Mouse (Mus musculus) MEL (cell line): ENCODE results near the gene Ywhab.

Source experiments
- CTCF ChIP-seq, 3 experiments: IDR thresholded peaks in 2 of 3; conservative IDR thresholded peaks in 1 of 3; 2 replicates each; pipeline ENCODE4 v1.5.1; 2011 to 2012; ENCODE audit warnings: low read length in 3 of 3, low read depth in 2 of 3, mild to moderate bottlenecking in 2 of 3, improper control_type of control experiment in 1 of 3, inconsistent platforms in 1 of 3, mixed read lengths in 1 of 3, moderate library complexity in 1 of 3; ENCODE audit not compliant: control insufficient read depth in 1 of 3, insufficient read depth in 1 of 3, poor library complexity in 1 of 3, severe bottlenecking in 1 of 3
- ETS1 ChIP-seq: IDR thresholded peaks from 2 replicates; pipeline ENCODE4 v1.6.1; 2012; ENCODE audit warnings: low read depth, mild to moderate bottlenecking, inconsistent platforms, low read length, improper control_type of control experiment, moderate library complexity
- POLR2A ChIP-seq, 2 experiments: IDR thresholded peaks; 2 replicates each; pipeline ENCODE4 v1.6.1; 2011 to 2012; ENCODE audit warnings: low read length in 2 of 2, mild to moderate bottlenecking in 2 of 2, control low read depth in 1 of 2, improper control_type of control experiment in 1 of 2, low read depth in 1 of 2, moderate library complexity in 1 of 2; ENCODE audit not compliant: control insufficient read depth in 1 of 2, insufficient read depth in 1 of 2, poor library complexity in 1 of 2
- RCOR1 ChIP-seq: IDR thresholded peaks from 2 replicates; pipeline ENCODE4 v1.6.1; 2012; ENCODE audit warnings: low read depth, mild to moderate bottlenecking, inconsistent platforms, low read length, improper control_type of control experiment
- TCF12 ChIP-seq: IDR thresholded peaks from 2 replicates; pipeline ENCODE4 v1.6.1; 2014; ENCODE audit warnings: low read depth, mild to moderate bottlenecking, inconsistent platforms, low read length, improper control_type of control experiment, moderate library complexity
- ZNF384 ChIP-seq: IDR thresholded peaks from 2 replicates; pipeline ENCODE4 v1.6.1; 2012; ENCODE audit warnings: low read depth, mild to moderate bottlenecking, inconsistent platforms, low read length, improper control_type of control experiment

DNA sequence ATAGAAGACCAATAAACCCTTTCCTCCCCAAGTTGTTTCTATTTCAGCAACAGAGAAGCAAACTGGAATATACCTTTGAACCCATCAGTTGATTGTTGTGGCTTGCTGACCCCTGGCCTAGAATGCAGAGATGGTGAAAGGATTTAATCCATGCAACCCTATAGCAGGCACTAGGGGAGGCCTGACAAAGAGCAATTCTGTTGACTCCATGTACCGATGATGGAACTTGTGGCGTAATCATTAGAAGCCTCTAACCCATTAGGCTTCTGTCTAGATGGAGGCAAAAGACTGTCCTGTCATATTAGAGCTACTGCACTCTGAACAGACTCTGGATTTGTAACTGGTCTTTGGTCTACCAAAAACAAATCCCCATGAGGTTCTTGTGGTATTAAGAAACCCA lies 1.9 kb upstream of the Ywhab start:
- no peak for TF ChIP-seq ZNF384
- no peak for TF ChIP-seq CTCF (IDR thresholded peaks at IDR 0.05 in 2 of 3, conservative IDR thresholded peaks at IDR 0.05 in 1 of 3; ENCODE audit: control insufficient read depth in 1 of 3, insufficient read depth in 1 of 3, low read depth in 2 of 3, low read length in 3 of 3, poor library complexity in 1 of 3, severe bottlenecking in 1 of 3)
- TF ChIP-seq ETS1, result no peak
- no peak for TF ChIP-seq POLR2A (IDR thresholded peaks at IDR 0.05; ENCODE audit: control insufficient read depth in 1 of 2, insufficient read depth in 1 of 2, low read depth in 1 of 2, low read length in 2 of 2, poor library complexity in 1 of 2)
- TF ChIP-seq RCOR1, result no peak
- no peak for TF ChIP-seq TCF12
